Mouse (Mus musculus): ENCODE measurements around the gene Rad52. TPM values are rescaled to one million over a fixed set of nuclear protein-coding genes. Genes with fewer than 3 reads are reported as not detected.

Rad52 gene
- polyA plus RNA-seq (2015; fragmentation: Nextera tagmentation; extraction: Ambion mirVana): 6.8 TPM in 2 replicates

DNA sequence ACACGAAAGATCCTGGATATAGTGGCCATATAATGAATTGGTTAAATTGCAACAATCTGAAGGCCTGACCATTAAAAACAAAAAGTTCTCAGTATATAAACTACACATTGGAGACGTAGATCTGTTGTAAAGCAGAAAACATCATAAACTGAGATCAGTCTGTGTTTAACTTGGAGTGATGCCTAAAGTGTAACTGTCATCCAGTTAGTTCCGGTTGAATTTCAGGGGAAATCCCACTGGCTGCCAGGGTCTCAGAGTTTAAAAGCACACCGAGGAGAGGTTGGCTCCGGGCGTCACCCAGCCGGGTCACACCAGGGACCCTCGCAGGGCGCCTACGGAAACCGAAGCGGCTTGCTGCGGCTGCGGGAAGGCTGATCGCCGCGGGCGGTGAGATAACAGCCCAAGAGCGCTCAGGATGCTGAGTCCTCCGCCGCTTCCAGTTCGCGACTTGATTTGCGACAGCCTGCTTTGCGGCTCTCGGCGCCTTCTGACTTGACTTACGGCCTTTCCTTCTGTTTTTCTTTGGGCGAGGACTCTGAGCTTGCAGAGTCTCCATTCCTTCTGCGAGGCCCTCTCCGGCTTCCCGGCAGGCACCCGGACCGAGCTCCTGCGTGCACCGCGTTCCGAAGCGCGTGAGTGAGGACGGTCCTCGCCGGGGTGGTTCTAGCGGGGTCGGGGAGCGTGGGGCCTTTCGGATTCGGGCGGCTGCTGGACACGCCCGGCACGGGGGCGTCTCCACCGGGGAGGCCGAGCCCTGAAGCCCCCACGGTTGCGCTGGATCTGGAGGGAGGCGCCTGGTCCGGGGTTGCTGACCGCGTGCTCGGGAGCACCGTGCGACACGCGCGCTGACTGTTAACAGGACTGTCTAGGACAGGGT lies at the start of gene Rad52:
TSS of gene Rad52 (plus strand) at position 495 of the 877 bp plus-strand sequence.
- Histone ChIP-seq H3K27ac (replicated peaks) (peak within 1 kb of the TSS; percentile 98), H3K4me3 (ENCODE audit: low read depth, low read length) (peak within 1 kb of the TSS; percentile 88), H3K4me1 (replicated peaks; ENCODE audit: control insufficient read depth, insufficient read depth) (peaks cover 4% of the 10 kb centered on the region), H3K4me2 (replicated peaks; ENCODE audit: low read depth) (peak within 1 kb of the TSS; percentile 71), H3K9ac (ENCODE audit: low read length) (peak within 1 kb of the TSS; percentile 96), H3K27me3 (ENCODE audit: control insufficient read depth, insufficient read depth, low read length) (no peaks in the 10 kb centered on the region), H3K36me3 (ENCODE audit: control insufficient read depth, insufficient read depth, low read length) (0 out of 2 replicates have a peak, but pooled peaks cover 2% of the 10 kb centered on the region), H3K9me3 (ENCODE audit: control insufficient read depth, low read length) (no peaks in the 10 kb centered on the region)
- ATAC-seq (ENCODE audit: low FRiP score, low TSS enrichment) (peak; percentile 86), DNase-seq (ENCODE audit: low spot score) (peak; percentile 89)
- WGBS: under 1% methylated on average over 67 of the region's 67 CpGs
- TF ChIP-seq EP300 (optimal IDR thresholded peaks at IDR 0.05) (no peak), CTCF (IDR thresholded peaks at IDR 0.05; ENCODE audit: low read depth) (no peak)

GRCm38 (mm10) chr6:119854156-119854555 lies 48.3 kb upstream of the Rad52 start:
- H3K4me3 ChIP-seq (ENCODE audit: low read depth, low read length): no peak overlapping the region
- ATAC-seq (ENCODE audit: low FRiP score, low TSS enrichment) (no peak), DNase-seq (ENCODE audit: low spot score) (no peak)
- H3K4me1 ChIP-seq (replicated peaks; ENCODE audit: control insufficient read depth, insufficient read depth): no peaks in the 10 kb centered on the region
- H3K9me3 ChIP-seq (ENCODE audit: control insufficient read depth, low read length): no peaks in the 10 kb centered on the region
- H3K27me3 ChIP-seq (ENCODE audit: control insufficient read depth, insufficient read depth, low read length): no peaks in the 10 kb centered on the region
- 35% methylated on average over 2 of the region's 2 CpGs for WGBS
- H3K9ac ChIP-seq (ENCODE audit: low read length): no peak overlapping the region
- H3K36me3 ChIP-seq (ENCODE audit: control insufficient read depth, insufficient read depth, low read length): no peaks in the 10 kb centered on the region
- H3K27ac ChIP-seq (replicated peaks): no peak overlapping the region
- H3K4me2 ChIP-seq (replicated peaks; ENCODE audit: low read depth): no peak overlapping the region
- TF ChIP-seq EP300 (optimal IDR thresholded peaks at IDR 0.05) (no peak), CTCF (IDR thresholded peaks at IDR 0.05; ENCODE audit: low read depth) (no peak)

- H3K27ac ChIP-seq (replicated peaks): no peak overlapping the region
- H3K9ac ChIP-seq (ENCODE audit: low read length): no peak overlapping the region
- DNase-seq (ENCODE audit: low spot score) (no peak), ATAC-seq (ENCODE audit: low FRiP score, low TSS enrichment) (no peak)
- no peaks in the 10 kb centered on the region for H3K4me1 ChIP-seq (replicated peaks; ENCODE audit: control insufficient read depth, insufficient read depth)
- TF ChIP-seq CTCF (IDR thresholded peaks at IDR 0.05; ENCODE audit: low read depth) (no peak), EP300 (optimal IDR thresholded peaks at IDR 0.05) (no peak)
- WGBS: 75% methylated on average over 4 of the region's 4 CpGs
- no peak overlapping the region for H3K4me2 ChIP-seq (replicated peaks; ENCODE audit: low read depth)
- H3K36me3 ChIP-seq (ENCODE audit: control insufficient read depth, insufficient read depth, low read length): no peaks in the 10 kb centered on the region
- no peaks in the 10 kb centered on the region for H3K27me3 ChIP-seq (ENCODE audit: control insufficient read depth, insufficient read depth, low read length)
- H3K9me3 ChIP-seq (ENCODE audit: control insufficient read depth, low read length): no peaks in the 10 kb centered on the region
- no peak overlapping the region for H3K4me3 ChIP-seq (ENCODE audit: low read depth, low read length)
These were observed 47.0 kb upstream of the Rad52 start for GRCm38 (mm10) chr6:119855471-119855870.

GRCm38 (mm10) chr6:119860236-119860635 lies 42.3 kb upstream of the Rad52 start:
- WGBS: 54% methylated on average over 2 of the region's 2 CpGs
- Histone ChIP-seq H3K4me3 (ENCODE audit: low read depth, low read length) (no peak overlapping the region), H3K36me3 (ENCODE audit: control insufficient read depth, insufficient read depth, low read length) (no peaks in the 10 kb centered on the region), H3K27ac (replicated peaks) (no peak overlapping the region), H3K9ac (ENCODE audit: low read length) (no peak overlapping the region), H3K9me3 (ENCODE audit: control insufficient read depth, low read length) (no peaks in the 10 kb centered on the region), H3K4me2 (replicated peaks; ENCODE audit: low read depth) (no peak overlapping the region), H3K4me1 (replicated peaks; ENCODE audit: control insufficient read depth, insufficient read depth) (no peaks in the 10 kb centered on the region), H3K27me3 (ENCODE audit: control insufficient read depth, insufficient read depth, low read length) (no peaks in the 10 kb centered on the region)
- ATAC-seq (ENCODE audit: low FRiP score, low TSS enrichment) (no peak), DNase-seq (ENCODE audit: low spot score) (no peak)
- TF ChIP-seq CTCF (IDR thresholded peaks at IDR 0.05; ENCODE audit: low read depth): no peak
- TF ChIP-seq EP300 (optimal IDR thresholded peaks at IDR 0.05): no peak

DNA sequence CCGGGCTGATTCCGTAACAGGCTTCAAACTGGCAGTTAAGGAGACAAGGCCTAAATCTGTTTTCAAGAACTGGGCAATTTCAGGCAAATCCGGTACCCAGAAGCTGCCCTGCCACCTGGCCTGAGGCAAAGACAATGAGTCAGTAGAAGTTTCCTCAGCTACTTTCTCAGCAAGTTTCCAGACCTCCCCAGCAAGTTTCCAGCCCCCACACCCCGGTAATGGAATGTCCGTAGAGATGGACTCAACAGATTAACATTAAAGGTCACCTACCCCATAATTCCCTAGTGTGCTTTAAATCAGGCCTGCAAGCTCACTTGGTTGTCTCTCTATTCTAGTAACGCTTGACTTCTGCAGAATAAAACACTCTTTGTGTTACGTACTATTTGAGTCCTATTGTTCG lies 41.0 kb upstream of the Rad52 start:
- Histone ChIP-seq H3K4me2 (replicated peaks; ENCODE audit: low read depth) (no peak overlapping the region), H3K27ac (replicated peaks) (no peak overlapping the region), H3K9me3 (ENCODE audit: control insufficient read depth, low read length) (no peaks in the 10 kb centered on the region), H3K4me3 (ENCODE audit: low read depth, low read length) (no peak overlapping the region), H3K9ac (ENCODE audit: low read length) (no peak overlapping the region), H3K27me3 (ENCODE audit: control insufficient read depth, insufficient read depth, low read length) (no peaks in the 10 kb centered on the region), H3K36me3 (ENCODE audit: control insufficient read depth, insufficient read depth, low read length) (no peaks in the 10 kb centered on the region), H3K4me1 (replicated peaks; ENCODE audit: control insufficient read depth, insufficient read depth) (no peaks in the 10 kb centered on the region)
- 72% methylated on average over 8 of the region's 8 CpGs for WGBS
- no peak for ATAC-seq (ENCODE audit: low FRiP score, low TSS enrichment)
- TF ChIP-seq CTCF (IDR thresholded peaks at IDR 0.05; ENCODE audit: low read depth): no peak
- no peak for TF ChIP-seq EP300 (optimal IDR thresholded peaks at IDR 0.05)
- DNase-seq (ENCODE audit: low spot score): no peak
